8 mouse cellular contexts compared by ENCODE assay signal in genomic region chr11:94992480-94992753, GRCm38 (mm10). TPM values are rescaled to one million over a fixed set of nuclear protein-coding genes. Genes with fewer than 3 reads are reported as not detected.
DNase-seq lines count a peak whose midpoint lies in the region; ATAC-seq and TF ChIP-seq lines count a peak whose summit lies in the region.

No protein-coding gene starts in this region.

- H3K79me2 ChIP-seq in C2C12 (ENCODE audit: control insufficient read depth, insufficient read depth) = peaks cover 62% of the 10 kb centered on the region

- no peak overlapping the region for H3K27ac ChIP-seq in forebrain, embryonic 11.5 days (ENCODE audit: low read depth, low read length)
- peak overlapping the region; percentile 41; the same call in 1 of the 2 replicates for H3K27ac ChIP-seq in limb, embryonic 14.5 days (replicated peaks; ENCODE audit: low read depth, low read length)
- peak overlapping the region; percentile 96 for H3K27ac ChIP-seq in neural tube, embryonic 15.5 days (replicated peaks)

- H3K4me1 ChIP-seq in forebrain, embryonic 11.5 days (replicated peaks; ENCODE audit: control insufficient read depth, insufficient read depth, low read length) = peaks cover 28% of the 10 kb centered on the region
- peaks cover 62% of the 10 kb centered on the region for H3K4me1 ChIP-seq in limb, embryonic 14.5 days (ENCODE audit: control insufficient read depth, insufficient read depth, low read length)
- peaks cover 80% of the 10 kb centered on the region for H3K4me1 ChIP-seq in neural tube, embryonic 15.5 days

- peak overlapping the region; percentile 94 for H3K9ac ChIP-seq in forebrain, embryonic 11.5 days (ENCODE audit: low read length)
- H3K9ac ChIP-seq in limb, embryonic 14.5 days (ENCODE audit: low read depth, low read length, severe bottlenecking) = peak overlapping the region; percentile 82
- H3K9ac ChIP-seq in neural tube, embryonic 15.5 days (replicated peaks) = peak overlapping the region; percentile 99

- TF ChIP-seq POLR2A in limb, embryonic 14.5 days (IDR thresholded peaks at IDR 0.05; ENCODE audit: borderline replicate concordance, extremely low read depth, insufficient read depth, insufficient read length) = no peak

- peaks cover 31% of the 10 kb centered on the region for H3K36me3 ChIP-seq in C2C12 (ENCODE audit: control insufficient read depth, insufficient read depth)
- H3K36me3 ChIP-seq in forebrain, embryonic 11.5 days (ENCODE audit: control insufficient read depth, insufficient read depth, low read length) = peaks cover 7% of the 10 kb centered on the region; the same call in 1 of the 2 replicates
- peaks cover 31% of the 10 kb centered on the region for H3K36me3 ChIP-seq in limb, embryonic 14.5 days (ENCODE audit: control insufficient read depth, insufficient read depth, low read length)
- peaks cover 12% of the 10 kb centered on the region for H3K36me3 ChIP-seq in neural tube, embryonic 15.5 days

- peak overlapping the region; percentile 66 for H3ac ChIP-seq in C2C12 (ENCODE audit: control insufficient read depth, insufficient read length, low read depth)

- 1% methylated on average over 20 of the region's 20 CpGs for WGBS in forebrain, embryonic 11.5 days
- WGBS in limb, embryonic 14.5 days = 2% methylated on average over 20 of the region's 20 CpGs
- WGBS in neural tube, embryonic 15.5 days = under 1% methylated on average over 20 of the region's 20 CpGs

- DNase-seq in embryo, embryonic 10.5 days (ENCODE audit: low spot score) = peak; percentile 17
- DNase-seq in embryo, embryonic 9.5 days (ENCODE audit: extremely low spot score) = no peak
- no peak for DNase-seq in forebrain, embryonic 11.5 days (ENCODE audit: low spot score)
- DNase-seq in limb, embryonic 14.5 days (ENCODE audit: low spot score) = no peak
- DNase-seq in frontal cortex, adult 2 months (ENCODE audit: extremely low spot score in 1 of 2, low spot score in 1 of 2) = no peak

- no peak for TF ChIP-seq CTCF in C2C12 (IDR thresholded peaks at IDR 0.05; ENCODE audit: control insufficient read depth, insufficient read depth, insufficient read length)

- H3K79me3 ChIP-seq in C2C12 (ENCODE audit: low read depth) = peaks cover 41% of the 10 kb centered on the region

- peak overlapping the region; percentile 79 for H3K4me3 ChIP-seq in C2C12 (ENCODE audit: insufficient read depth, poor library complexity, severe bottlenecking)
- H3K4me3 ChIP-seq in forebrain, embryonic 11.5 days (ENCODE audit: low read depth, low read length) = peak overlapping the region; percentile 89
- H3K4me3 ChIP-seq in limb, embryonic 14.5 days (replicated peaks; ENCODE audit: low read length) = peak overlapping the region; percentile 87
- H3K4me3 ChIP-seq in neural tube, embryonic 15.5 days (replicated peaks) = peak overlapping the region; percentile 89

- peak overlapping the region; percentile 99 for H3K4me2 ChIP-seq in forebrain, embryonic 11.5 days (ENCODE audit: low read depth, low read length, severe bottlenecking)
- H3K4me2 ChIP-seq in limb, embryonic 14.5 days (replicated peaks; ENCODE audit: low read depth, low read length, severe bottlenecking) = peak overlapping the region; percentile 100
- peak overlapping the region; percentile 91 for H3K4me2 ChIP-seq in neural tube, embryonic 15.5 days

- no peak for ATAC-seq in forebrain, embryonic 11.5 days (replicated peaks; ENCODE audit: low FRiP score)
- no peak for ATAC-seq in limb, embryonic 14.5 days (ENCODE audit: low FRiP score, low read depth)
- ATAC-seq in neural tube, embryonic 15.5 days (ENCODE audit: low FRiP score) = no peak
- ATAC-seq in CD4-positive, CD25-positive, alpha-beta regulatory T cell, adult 4 months = no peak

- H3K9me3 ChIP-seq in forebrain, embryonic 11.5 days (ENCODE audit: control insufficient read depth, low read length) = no peaks in the 10 kb centered on the region
- H3K9me3 ChIP-seq in limb, embryonic 14.5 days (ENCODE audit: control insufficient read depth, low read length) = no peaks in the 10 kb centered on the region
- no peaks in the 10 kb centered on the region for H3K9me3 ChIP-seq in neural tube, embryonic 15.5 days (replicated peaks)

- no peaks in the 10 kb centered on the region for H3K27me3 ChIP-seq in C2C12 (ENCODE audit: control insufficient read depth, insufficient read depth, insufficient read length)
- no peaks in the 10 kb centered on the region for H3K27me3 ChIP-seq in forebrain, embryonic 11.5 days (ENCODE audit: control insufficient read depth, insufficient read depth, low read length)
- no peaks in the 10 kb centered on the region for H3K27me3 ChIP-seq in limb, embryonic 14.5 days (ENCODE audit: control insufficient read depth, insufficient read depth, low read length)
- H3K27me3 ChIP-seq in neural tube, embryonic 15.5 days (replicated peaks) = no peaks in the 10 kb centered on the region

TF ChIP-seq in C2C12, 6 proteins besides CTCF, POLR2A, EP300 and RAD21:
- TF ChIP-seq MYOG (IDR thresholded peaks at IDR 0.05; ENCODE audit: control insufficient read depth, extremely low read depth, insufficient read length) (no peak), FOSL1 (IDR thresholded peaks at IDR 0.05; ENCODE audit: insufficient read depth, low read length, poor library complexity, severe bottlenecking) (no peak), MAX (IDR thresholded peaks at IDR 0.05) (no peak), USF1 (IDR thresholded peaks at IDR 0.05; ENCODE audit: low read depth) (no peak), CEBPB (IDR thresholded peaks at IDR 0.05; ENCODE audit: low read depth) (no peak), MYOD1 (IDR thresholded peaks at IDR 0.05; ENCODE audit: control insufficient read depth, insufficient read length, low read depth) (no peak)

RNA-seq across cellular contexts. Expression of gene Ppp1r9b, which starts 1.6 kb away (rescaled TPM):
- 31.8 TPM for polyA plus RNA-seq in C2C12 (2012; fragmentation: generic; extraction: Trizol)
- 17.2 and 18.6 TPM in 2 replicates for polyA plus RNA-seq in forebrain, embryonic 11.5 days (2014; fragmentation: Nextera tagmentation; extraction: Ambion mirVana)
- 32.8 and 34.6 TPM in 2 replicates for polyA plus RNA-seq in limb, embryonic 14.5 days (2012; rRNA removed)
- polyA plus RNA-seq in limb, embryonic 14.5 days (2014; fragmentation: Nextera tagmentation; extraction: Ambion mirVana) = 17.3 and 17.9 TPM in 2 replicates
- 18.8 TPM in 2 replicates for polyA plus RNA-seq in neural tube, embryonic 15.5 days (2015; fragmentation: Nextera tagmentation; extraction: Ambion mirVana)
- 10 to 100 TPM; 18.1 to 21.7 TPM for polyA plus RNA-seq in CD4-positive, CD25-positive, alpha-beta regulatory T cell, adult 4 months (2017; shearing (Covaris generic))
- polyA plus RNA-seq in frontal cortex, adult 2 months (2012; rRNA removed) = 296 and 312 TPM in 2 replicates

RNA-seq across cellular contexts. Expression of gene Sgca, which starts 16.3 kb away (rescaled TPM):
- 5.3 TPM for polyA plus RNA-seq in C2C12 (2012; fragmentation: generic; extraction: Trizol)
- polyA plus RNA-seq in forebrain, embryonic 11.5 days (2014; fragmentation: Nextera tagmentation; extraction: Ambion mirVana) = not detected in 2 replicates
- polyA plus RNA-seq in limb, embryonic 14.5 days (2012; rRNA removed) = 19.4 and 32.9 TPM in 2 replicates
- 9.1 and 10.2 TPM in 2 replicates for polyA plus RNA-seq in limb, embryonic 14.5 days (2014; fragmentation: Nextera tagmentation; extraction: Ambion mirVana)
- polyA plus RNA-seq in neural tube, embryonic 15.5 days (2015; fragmentation: Nextera tagmentation; extraction: Ambion mirVana) = 0.77 and 1.4 TPM in 2 replicates
- not detected for polyA plus RNA-seq in CD4-positive, CD25-positive, alpha-beta regulatory T cell, adult 4 months (2017; shearing (Covaris generic))
- 1.1 and 1.4 TPM in 2 replicates for polyA plus RNA-seq in frontal cortex, adult 2 months (2012; rRNA removed)

RNA-seq across cellular contexts. Expression of gene Samd14, which starts 17.3 kb away (rescaled TPM):
- polyA plus RNA-seq in C2C12 (2012; fragmentation: generic; extraction: Trizol) = 14.0 TPM
- polyA plus RNA-seq in forebrain, embryonic 11.5 days (2014; fragmentation: Nextera tagmentation; extraction: Ambion mirVana) = 56.8 and 59.2 TPM in 2 replicates
- polyA plus RNA-seq in limb, embryonic 14.5 days (2012; rRNA removed) = 46.0 and 59.7 TPM in 2 replicates
- 25.5 and 31.7 TPM in 2 replicates for polyA plus RNA-seq in limb, embryonic 14.5 days (2014; fragmentation: Nextera tagmentation; extraction: Ambion mirVana)
- 139 and 167 TPM in 2 replicates for polyA plus RNA-seq in neural tube, embryonic 15.5 days (2015; fragmentation: Nextera tagmentation; extraction: Ambion mirVana)
- under 1 TPM; 0.87 to 0.94 TPM for polyA plus RNA-seq in CD4-positive, CD25-positive, alpha-beta regulatory T cell, adult 4 months (2017; shearing (Covaris generic))
- polyA plus RNA-seq in frontal cortex, adult 2 months (2012; rRNA removed) = 27.5 and 28.1 TPM in 2 replicates

RNA-seq across cellular contexts. Expression of gene Hils1, which starts 25.0 kb away (rescaled TPM):
- not detected for polyA plus RNA-seq in C2C12 (2012; fragmentation: generic; extraction: Trizol)
- not detected in 2 replicates for polyA plus RNA-seq in forebrain, embryonic 11.5 days (2014; fragmentation: Nextera tagmentation; extraction: Ambion mirVana)
- 0.41 and 0.58 TPM in 2 replicates for polyA plus RNA-seq in limb, embryonic 14.5 days (2012; rRNA removed)
- polyA plus RNA-seq in limb, embryonic 14.5 days (2014; fragmentation: Nextera tagmentation; extraction: Ambion mirVana) = 0.29 TPM in 1 of 2 replicates, not detected in the other
- not detected in 2 replicates for polyA plus RNA-seq in neural tube, embryonic 15.5 days (2015; fragmentation: Nextera tagmentation; extraction: Ambion mirVana)
- polyA plus RNA-seq in CD4-positive, CD25-positive, alpha-beta regulatory T cell, adult 4 months (2017; shearing (Covaris generic)) = not detected
- polyA plus RNA-seq in frontal cortex, adult 2 months (2012; rRNA removed) = not detected in 2 replicates

RNA-seq across cellular contexts. Expression of gene Pdk2, which starts 48.7 kb away (rescaled TPM):
- polyA plus RNA-seq in C2C12 (2012; fragmentation: generic; extraction: Trizol) = 1.8 TPM
- polyA plus RNA-seq in forebrain, embryonic 11.5 days (2014; fragmentation: Nextera tagmentation; extraction: Ambion mirVana) = 16.5 and 17.4 TPM in 2 replicates
- polyA plus RNA-seq in limb, embryonic 14.5 days (2012; rRNA removed) = 29.6 and 36.3 TPM in 2 replicates
- 34.9 and 38.8 TPM in 2 replicates for polyA plus RNA-seq in limb, embryonic 14.5 days (2014; fragmentation: Nextera tagmentation; extraction: Ambion mirVana)
- polyA plus RNA-seq in neural tube, embryonic 15.5 days (2015; fragmentation: Nextera tagmentation; extraction: Ambion mirVana) = 24.9 and 27.1 TPM in 2 replicates
- 10 to 100 TPM in 1 of 2 experiments, 1 to 10 TPM in 1; 8.5 to 13.3 TPM for polyA plus RNA-seq in CD4-positive, CD25-positive, alpha-beta regulatory T cell, adult 4 months (2017; shearing (Covaris generic))
- polyA plus RNA-seq in frontal cortex, adult 2 months (2012; rRNA removed) = 88.7 and 97.3 TPM in 2 replicates
